Mouse (Mus musculus) urinary bladder, postnatal 10 days (tissue): ENCODE results near the gene Birc5.

Source experiments
- DNase-seq: peaks from one replicate; pipeline ENCODE4 v3.0.0; 2022; ENCODE audit warnings: low spot score

Birc5 gene

GRCm38 (mm10) chr11:117855975-117856374, 6.9 kb downstream of the Birc5 start:
- no peak for DNase-seq

DNA sequence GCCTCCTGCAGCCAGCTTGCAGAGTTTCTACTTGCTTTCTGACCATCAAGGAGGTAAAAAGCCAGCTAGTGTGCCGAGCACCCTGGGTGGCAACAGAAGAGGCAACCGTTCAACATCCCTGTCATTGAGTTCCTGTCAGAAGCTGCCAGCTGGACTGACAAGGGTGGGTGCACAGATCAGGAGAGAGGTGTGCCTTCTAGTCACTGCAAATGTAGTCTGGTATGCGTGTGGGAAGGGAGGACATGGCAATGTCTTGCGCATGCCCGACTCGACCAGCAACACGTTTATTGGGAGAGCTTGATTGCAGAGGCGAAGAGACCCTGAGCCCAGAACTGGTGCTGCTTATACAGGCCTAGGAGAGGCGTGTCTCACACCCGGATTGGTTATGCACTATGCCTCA, 8.4 kb downstream of the Birc5 start:
- DNase-seq = no peak

DNA sequence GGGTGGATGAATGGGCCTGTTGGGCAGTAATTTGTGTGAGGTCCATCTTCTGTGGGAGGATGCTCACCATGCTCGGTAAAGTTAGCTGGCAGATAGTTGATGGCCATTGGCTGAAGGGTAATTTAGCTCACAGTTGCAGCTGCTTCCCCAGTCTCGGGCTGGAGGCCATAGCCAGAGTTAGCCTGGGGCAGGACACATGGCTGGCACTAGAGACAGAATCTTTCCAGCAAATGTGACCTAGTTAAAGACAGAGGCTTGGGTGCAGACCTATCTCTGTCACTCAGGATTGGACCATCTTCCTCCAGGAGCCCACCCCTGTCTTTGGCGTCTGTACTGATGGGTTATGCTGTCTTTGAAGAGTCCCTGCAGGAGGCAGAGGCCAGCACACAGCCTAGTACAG, 9.3 kb downstream of the Birc5 start:
- DNase-seq = no peak

DNA sequence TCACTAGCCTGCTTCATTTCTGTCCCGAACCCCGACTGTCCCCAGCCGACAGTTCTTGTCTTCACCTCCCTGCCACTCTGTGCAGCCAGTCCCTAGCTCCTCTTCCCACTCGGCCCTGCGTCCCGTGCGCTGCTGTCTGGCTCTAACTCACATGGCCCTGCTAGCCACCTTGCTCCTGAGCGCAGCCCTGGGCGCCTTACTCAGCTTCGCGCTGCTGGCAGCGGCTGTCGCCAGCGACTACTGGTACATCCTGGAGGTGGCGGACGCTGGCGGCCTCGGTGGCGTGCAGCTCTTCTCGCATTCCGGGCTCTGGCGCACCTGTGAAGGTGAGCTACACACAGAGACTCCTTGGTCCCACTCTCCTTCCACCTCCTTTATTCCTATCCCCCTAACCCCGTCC, 11.6 kb downstream of the Birc5 start, which contains the start of gene Tmem235:
TSS of gene Tmem235 (plus strand) at position 152 of the 400 bp plus-strand sequence.
- DNase-seq = no peak

DNA sequence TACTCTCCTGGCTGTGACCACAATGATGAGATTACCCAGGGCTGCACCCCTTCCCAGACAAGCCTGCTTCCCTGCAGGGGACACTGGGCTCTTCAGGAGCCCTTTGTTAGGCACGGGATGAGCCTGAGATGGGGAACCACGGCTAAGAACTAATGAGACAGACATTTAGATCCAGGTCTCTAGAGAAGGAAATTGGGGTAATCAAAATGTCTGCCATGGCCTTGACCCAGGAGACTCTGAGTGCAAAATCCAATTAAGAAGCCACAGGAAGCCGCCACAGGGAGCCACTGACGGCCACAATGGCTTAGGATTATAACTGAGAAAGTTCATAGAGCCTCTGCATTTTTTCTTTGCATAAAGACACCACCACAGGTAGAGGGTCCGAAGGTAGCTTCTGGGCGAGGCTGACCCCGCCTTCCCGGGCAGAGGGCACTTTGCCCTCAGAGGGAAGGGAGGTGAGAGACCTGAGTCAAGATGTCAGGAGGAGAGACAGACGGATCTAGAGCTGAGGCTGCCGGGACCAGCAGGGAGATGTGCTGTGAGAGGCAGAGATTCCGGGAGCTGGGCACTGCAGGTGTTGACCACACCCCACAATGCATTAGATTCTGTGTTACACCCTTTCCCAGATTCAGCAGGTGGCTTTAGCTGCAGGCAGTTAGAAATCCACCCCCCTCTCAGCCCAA, 14.3 kb downstream of the Birc5 start:
- no peak for DNase-seq

- no peak for DNase-seq
Observed at GRCm38 (mm10) chr11:117864805-117865204, 15.8 kb downstream of the Birc5 start.

DNA sequence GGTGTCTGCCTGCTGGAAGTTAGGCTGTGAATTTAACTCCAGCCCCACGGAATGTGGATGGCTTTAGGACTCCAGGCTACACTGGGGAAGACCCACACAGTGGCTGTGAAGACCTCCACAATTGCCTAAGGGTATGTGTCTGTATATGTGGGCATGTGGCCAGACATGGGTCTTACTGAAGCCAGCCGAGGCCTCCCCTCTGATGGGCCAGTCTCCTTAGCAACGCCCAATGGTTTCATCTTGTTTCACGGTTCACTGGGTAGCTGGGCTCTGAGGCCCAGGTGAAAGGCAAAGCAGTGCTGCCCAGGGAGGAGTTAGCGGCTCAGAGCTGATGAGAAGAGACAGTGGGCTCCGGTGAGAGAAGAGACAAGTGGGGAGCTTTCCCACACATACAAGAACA, 16.9 kb downstream of the Birc5 start:
- DNase-seq = no peak

DNA sequence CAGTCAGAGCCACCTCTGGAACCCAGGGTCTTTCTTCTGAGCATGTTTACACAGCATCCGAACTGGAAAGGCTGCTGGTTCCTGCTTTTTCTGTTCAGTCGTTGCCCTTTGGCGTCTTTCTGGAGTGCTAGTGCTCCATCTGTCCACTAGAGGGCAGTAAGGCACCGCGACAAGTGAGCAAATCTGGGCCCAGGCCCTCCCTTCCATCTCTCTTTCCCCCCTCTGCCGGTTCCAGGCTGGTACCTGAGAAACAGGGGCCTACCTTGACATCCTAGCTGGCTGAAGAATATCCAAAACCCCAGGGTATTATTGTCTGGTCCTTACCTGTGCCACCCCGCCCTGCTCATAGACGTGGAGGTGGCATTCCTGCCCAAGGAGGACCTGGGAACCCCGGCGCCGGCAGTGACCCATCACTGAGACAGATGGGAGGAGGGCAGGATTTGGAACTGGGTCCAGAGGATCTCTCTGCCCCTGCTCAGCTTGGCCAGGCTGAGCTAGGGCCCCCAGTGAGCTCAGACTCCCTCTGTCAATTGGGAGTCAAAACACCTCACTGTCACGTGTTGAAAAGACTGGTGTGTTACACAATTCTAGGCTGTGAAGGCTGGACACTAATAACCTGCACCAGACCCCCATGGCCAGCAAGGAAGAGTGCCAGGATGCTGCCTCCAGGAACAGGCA, 21.8 kb downstream of the Birc5 start:
- DNase-seq = no peak

- no peak for DNase-seq
Observed at GRCm38 (mm10) chr11:117871376-117871775, 22.3 kb downstream of the Birc5 start.

GRCm38 (mm10) chr11:117871911-117872584, 23.0 kb downstream of the Birc5 start:
- DNase-seq = no peak

DNA sequence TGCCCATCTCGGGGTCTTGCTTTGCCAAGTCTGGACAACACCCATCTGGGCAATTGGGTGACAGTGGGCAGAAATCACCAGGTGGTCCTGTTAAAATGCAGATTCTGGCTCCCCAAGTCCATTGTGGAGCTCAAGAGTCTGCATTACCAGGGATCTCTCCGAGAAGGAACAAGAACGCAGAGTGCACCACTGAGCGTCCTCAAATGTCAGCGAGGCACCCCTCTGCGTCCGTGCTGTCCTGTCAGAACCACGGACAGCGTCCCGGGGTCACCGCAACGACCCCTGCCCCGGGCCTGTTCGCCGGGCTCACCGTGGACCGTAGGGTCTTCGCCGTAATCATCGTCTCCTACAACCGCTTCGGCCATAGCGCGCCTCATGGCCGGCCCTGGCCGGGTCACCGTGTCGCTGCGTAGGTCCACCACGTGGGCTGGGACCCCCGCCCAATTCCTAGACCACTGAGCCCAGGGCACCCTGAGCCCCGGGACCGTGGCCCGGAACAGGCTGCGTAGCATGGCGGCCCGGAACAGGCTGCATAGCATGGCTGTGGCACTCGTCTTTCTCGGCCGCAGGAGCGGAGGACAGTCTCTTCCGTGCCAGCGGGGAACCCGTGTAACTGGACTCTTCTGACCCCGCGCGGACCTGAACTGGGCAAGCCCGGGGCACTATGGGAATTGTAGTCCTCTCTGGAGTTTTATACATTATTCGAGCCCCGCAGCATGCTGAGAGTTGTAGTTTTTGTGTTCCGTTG, 24.0 kb downstream of the Birc5 start, which contains the start of gene Tha1:
TSS of gene Tha1 (minus strand) at position 621 of the 748 bp plus-strand sequence.
- DNase-seq = no peak

GRCm38 (mm10) chr11:117874419-117874818, 25.4 kb downstream of the Birc5 start:
- DNase-seq = no peak

DNA sequence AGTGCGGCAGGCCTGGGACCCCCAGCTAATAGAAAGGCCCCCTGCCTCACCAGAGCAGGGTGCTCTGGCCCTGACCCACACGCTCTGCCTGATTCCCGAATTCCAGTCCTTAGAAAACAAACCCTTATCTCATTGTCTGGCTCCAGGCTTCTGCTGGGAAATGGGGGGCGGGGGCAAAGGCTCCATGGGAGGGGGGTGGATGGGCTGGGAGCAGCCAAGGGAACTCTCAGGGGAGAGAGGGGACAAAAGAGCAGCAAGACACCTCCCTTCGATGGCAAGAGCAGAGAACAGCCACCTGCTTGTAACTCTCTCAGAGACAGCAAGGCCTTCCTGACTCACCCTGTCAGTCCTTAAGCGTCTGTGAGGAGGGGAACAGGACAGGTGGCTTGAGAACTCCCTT, 26.6 kb downstream of the Birc5 start:
- DNase-seq = no peak

GRCm38 (mm10) chr11:117877917-117878745, 29.1 kb downstream of the Birc5 start:
- DNase-seq = no peak

- no peak for DNase-seq
Observed at GRCm38 (mm10) chr11:117878892-117879291, 29.8 kb downstream of the Birc5 start.

DNA sequence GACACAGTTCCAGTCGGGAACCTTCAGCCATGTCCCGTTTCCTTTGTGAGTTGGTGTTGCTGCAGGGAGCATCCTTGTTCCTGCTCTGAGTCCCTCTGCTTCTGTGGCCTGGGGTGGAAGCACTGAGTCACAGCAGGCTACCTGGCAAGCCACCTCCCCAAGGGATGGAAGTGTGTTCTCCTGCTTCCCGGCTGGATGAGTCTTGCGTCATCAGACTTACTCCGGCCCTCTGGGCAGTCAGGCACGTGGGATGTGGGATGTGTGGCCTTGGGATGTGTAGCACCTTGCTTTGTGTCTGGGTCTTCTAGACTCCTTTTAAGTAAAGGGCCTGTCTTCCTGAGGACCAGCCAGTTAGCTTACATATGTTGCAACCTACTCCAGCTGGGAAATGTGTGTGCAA, 30.6 kb downstream of the Birc5 start:
- DNase-seq = no peak

DNA sequence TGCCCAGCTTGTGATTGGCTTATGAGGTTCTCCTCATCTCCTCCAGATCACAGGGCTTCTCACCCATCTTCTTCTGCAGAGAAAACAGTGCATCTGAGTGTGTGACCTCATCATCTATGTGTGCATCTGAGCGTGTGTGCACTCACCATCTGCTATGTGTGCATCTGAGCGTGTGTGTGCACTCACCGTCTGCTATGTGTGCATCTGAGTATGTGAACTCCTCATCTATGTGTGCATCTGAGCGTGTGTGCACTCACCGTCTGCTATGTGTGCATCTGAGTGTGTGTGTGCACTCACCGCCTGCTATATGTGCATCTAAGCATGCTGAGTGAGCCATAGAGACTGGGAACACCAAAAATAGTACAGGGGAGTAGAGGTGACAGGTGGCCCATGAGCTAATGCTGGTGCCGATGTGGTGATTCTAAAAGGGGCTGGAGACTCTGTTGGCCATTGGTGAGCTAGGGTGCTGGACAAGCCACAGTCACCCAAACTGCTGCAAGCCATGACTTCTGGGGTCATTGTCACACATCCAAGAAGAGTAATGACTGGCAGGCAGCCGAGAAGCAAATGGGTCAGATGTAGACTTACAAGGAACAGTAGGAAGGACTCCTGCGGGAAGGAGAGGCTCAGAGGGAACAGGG, 31.4 kb downstream of the Birc5 start:
- DNase-seq = no peak

DNA sequence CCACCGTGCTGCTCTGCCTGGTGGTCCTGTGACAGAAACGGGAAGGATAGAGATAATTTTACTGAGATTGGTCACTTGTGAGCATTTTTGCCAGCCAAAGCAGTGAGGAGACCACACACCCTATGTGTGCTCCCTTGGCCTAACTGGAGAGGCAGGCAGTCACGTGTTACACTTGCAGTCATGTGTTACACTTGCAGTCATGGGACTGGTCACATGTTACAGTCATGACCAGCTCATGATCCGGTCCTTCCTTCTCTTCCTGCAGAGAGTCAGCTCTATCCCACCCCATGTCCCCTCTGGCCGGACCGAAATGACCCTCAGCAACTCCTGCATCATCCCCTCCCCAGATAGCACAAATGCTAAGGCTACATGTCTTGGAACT, 31.9 kb downstream of the Birc5 start:
- no peak for DNase-seq

- DNase-seq = no peak
Observed at GRCm38 (mm10) chr11:117881787-117882186, 32.7 kb downstream of the Birc5 start.

- no peak for DNase-seq
Observed at GRCm38 (mm10) chr11:117882208-117882607, 33.2 kb downstream of the Birc5 start.

- DNase-seq = no peak
Observed at GRCm38 (mm10) chr11:117886000-117886399, 36.9 kb downstream of the Birc5 start.
